Mouse (Mus musculus) heart, adult 11 months (tissue): ENCODE results near the gene Gm11992.

ENCODE experiments used
- DNase-seq: peaks from one replicate; pipeline ENCODE4 v3.0.0; 2022

Gene Gm11992

GRCm38 (mm10) chr11:9048011-9048702 lies at the start of gene Gm11992:
TSS of gene Gm11992 (plus strand) at chr11:9048594.
- DNase-seq: peak; percentile 98

GRCm38 (mm10) chr11:9008761-9009160 lies 39.6 kb upstream of the Gm11992 start:
- peak; percentile 56 for DNase-seq

GRCm38 (mm10) chr11:9010416-9010815 lies 38.0 kb upstream of the Gm11992 start:
- peak; percentile 95 for DNase-seq

- peak; percentile 99 for DNase-seq
These were observed 37.5 kb upstream of the Gm11992 start, which contains the start of gene Hus1 for GRCm38 (mm10) chr11:9010853-9011339. TSS of gene Hus1 (minus strand) at chr11:9011191.

- DNase-seq: no peak
These were observed 37.0 kb upstream of the Gm11992 start for GRCm38 (mm10) chr11:9011348-9011747.

- no peak for DNase-seq
These were observed 33.7 kb upstream of the Gm11992 start for GRCm38 (mm10) chr11:9014740-9015139.

- peak; percentile 92 for DNase-seq
These were observed 29.7 kb upstream of the Gm11992 start for GRCm38 (mm10) chr11:9018491-9019267.

- DNase-seq: no peak
These were observed 28.2 kb upstream of the Gm11992 start for GRCm38 (mm10) chr11:9020207-9020606.

GRCm38 (mm10) chr11:9024782-9025181 lies 23.6 kb upstream of the Gm11992 start:
- DNase-seq: no peak

- peak; percentile 89 for DNase-seq
These were observed 23.2 kb upstream of the Gm11992 start for GRCm38 (mm10) chr11:9025211-9025610.

GRCm38 (mm10) chr11:9031530-9031929 lies 16.9 kb upstream of the Gm11992 start:
- DNase-seq: no peak

- DNase-seq: peak; percentile 78
These were observed 1.8 kb upstream of the Gm11992 start for GRCm38 (mm10) chr11:9046546-9046945.

- DNase-seq: peak; percentile 91
These were observed 1.4 kb upstream of the Gm11992 start for GRCm38 (mm10) chr11:9047044-9047443.

GRCm38 (mm10) chr11:9048703-9049060 lies 288 bp downstream of the Gm11992 start, which contains the start of gene Sun3:
TSS of gene Sun3 (minus strand) at chr11:9048991.
- DNase-seq: no peak

GRCm38 (mm10) chr11:9050241-9050640 lies 1.8 kb downstream of the Gm11992 start:
- peak; percentile 33 for DNase-seq

- peak; percentile 74 for DNase-seq
These were observed 3.5 kb downstream of the Gm11992 start for GRCm38 (mm10) chr11:9051895-9052294.

- DNase-seq: peak; percentile 13
These were observed 8.5 kb downstream of the Gm11992 start for GRCm38 (mm10) chr11:9056937-9057336.

GRCm38 (mm10) chr11:9057711-9058110 lies 9.3 kb downstream of the Gm11992 start:
- DNase-seq: peak; percentile 68

- DNase-seq: peak; percentile 54
These were observed 11.6 kb downstream of the Gm11992 start for GRCm38 (mm10) chr11:9060029-9060428.

GRCm38 (mm10) chr11:9060484-9060883 lies 12.1 kb downstream of the Gm11992 start:
- peak; percentile 39 for DNase-seq

- no peak for DNase-seq
These were observed 28.1 kb downstream of the Gm11992 start for GRCm38 (mm10) chr11:9076444-9076843.

GRCm38 (mm10) chr11:9113189-9113588 lies 64.8 kb downstream of the Gm11992 start:
- DNase-seq: no peak

GRCm38 (mm10) chr11:9115367-9116120 lies 67.2 kb downstream of the Gm11992 start:
- peak; percentile 55 for DNase-seq
